Mouse (Mus musculus): ENCODE results near the gene Tjp2.

Tjp2 gene

GRCm38 (mm10) chr19:24176692-24177091 is 48.1 kb downstream of the Tjp2 start:
- no peak for DNase-seq

- peak; percentile 28 for DNase-seq
These were observed 49.9 kb downstream of the Tjp2 start for GRCm38 (mm10) chr19:24174896-24175295.

GRCm38 (mm10) chr19:24173608-24174523 is 51.0 kb downstream of the Tjp2 start:
- peak; percentile 97 for DNase-seq

GRCm38 (mm10) chr19:24173020-24173419 is 51.8 kb downstream of the Tjp2 start:
- DNase-seq, result no peak

- no peak for DNase-seq
These were observed 56.3 kb downstream of the Tjp2 start for GRCm38 (mm10) chr19:24168531-24168930.

- no peak for DNase-seq
These were observed 58.2 kb downstream of the Tjp2 start for GRCm38 (mm10) chr19:24166516-24167091.

- DNase-seq, result no peak
These were observed 60.9 kb downstream of the Tjp2 start for GRCm38 (mm10) chr19:24163974-24164373.

GRCm38 (mm10) chr19:24160460-24160859 is 64.4 kb downstream of the Tjp2 start:
- DNase-seq, result no peak

- no peak for DNase-seq
These were observed 65.1 kb downstream of the Tjp2 start for GRCm38 (mm10) chr19:24159751-24160150.

GRCm38 (mm10) chr19:24159334-24159733 is 65.5 kb downstream of the Tjp2 start:
- DNase-seq, result no peak

GRCm38 (mm10) chr19:24156067-24156455 is 68.8 kb downstream of the Tjp2 start:
- DNase-seq, result no peak

GRCm38 (mm10) chr19:24155395-24156066 is 69.3 kb downstream of the Tjp2 start:
- no peak for DNase-seq

GRCm38 (mm10) chr19:24153266-24154023 is 71.4 kb downstream of the Tjp2 start:
- DNase-seq, result no peak

- no peak for DNase-seq
These were observed 80.8 kb downstream of the Tjp2 start for GRCm38 (mm10) chr19:24144009-24144408.

- no peak for DNase-seq
These were observed 82.2 kb downstream of the Tjp2 start for GRCm38 (mm10) chr19:24142621-24143061.

- DNase-seq, result no peak
These were observed 84.5 kb downstream of the Tjp2 start for GRCm38 (mm10) chr19:24140298-24140697.

GRCm38 (mm10) chr19:24137392-24137791 is 87.4 kb downstream of the Tjp2 start:
- no peak for DNase-seq

- no peak for DNase-seq
These were observed 89.8 kb downstream of the Tjp2 start for GRCm38 (mm10) chr19:24134991-24135390.

- DNase-seq, result no peak
These were observed 90.5 kb downstream of the Tjp2 start for GRCm38 (mm10) chr19:24134144-24134911.

GRCm38 (mm10) chr19:24123534-24124290 is 101.1 kb downstream of the Tjp2 start:
- no peak for DNase-seq

GRCm38 (mm10) chr19:24123087-24123486 is 101.7 kb downstream of the Tjp2 start:
- DNase-seq, result no peak
